13 mouse cellular contexts compared by ENCODE assay signal in the genomic region with DNA sequence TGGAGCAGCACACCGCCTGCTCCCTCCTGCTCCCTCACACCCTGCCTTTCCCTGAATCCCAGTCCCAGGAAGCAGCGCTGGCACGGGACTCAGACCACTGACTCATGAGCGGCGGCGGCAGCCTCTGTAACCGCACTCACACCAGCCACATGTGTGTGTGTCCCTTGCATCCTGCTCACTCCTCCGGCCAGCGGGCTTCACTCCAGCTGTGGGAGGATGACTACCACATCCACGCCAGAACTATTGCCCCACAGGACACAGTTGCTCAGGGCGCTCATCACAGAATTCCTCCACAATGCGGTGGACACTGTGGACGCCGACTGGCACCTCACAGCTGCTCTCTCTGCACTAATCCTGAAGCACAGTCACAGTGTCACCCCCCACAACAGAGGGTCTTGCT. TPM values are rescaled to one million over a fixed set of nuclear protein-coding genes. Genes with fewer than 3 reads are reported as not detected.
DNase-seq lines count a peak whose midpoint lies in the region; ATAC-seq and TF ChIP-seq lines count a peak whose summit lies in the region.
"Had no signal": no experiment of that assay in that cellular context is flagged by ENCODE, and none has a peak within 500 bp of the region (broad histone marks: within the 10 kb centered on the region; RNA-seq: fewer than 3 reads in every experiment).

No protein-coding gene starts in this region.

- no peak overlapping the region for H3K4me2 ChIP-seq in forebrain, embryonic 16.5 days (ENCODE audit: low read length)
- H3K4me2 ChIP-seq: forebrain, embryonic 12.5 days; neural tube, embryonic 13.5 days had no signal

- no peak overlapping the region for H3K4me3 ChIP-seq in forebrain, embryonic 10.5 days
- H3K4me3 ChIP-seq in forebrain, embryonic 16.5 days (replicated peaks; ENCODE audit: low read length): no peak overlapping the region
- H3K4me3 ChIP-seq in E14TG2a.4 (replicated peaks; ENCODE audit: low read length): peak overlapping the region; percentile 43; the same call in 1 of the 2 replicates
- H3K4me3 ChIP-seq: forebrain, embryonic 12.5 days; neural tube, embryonic 13.5 days had no signal

- WGBS in forebrain, embryonic 10.5 days: 82% methylated on average over 14 of the region's 14 CpGs
- WGBS in forebrain, embryonic 16.5 days: 79% methylated on average over 14 of the region's 14 CpGs

- no peak for DNase-seq in forebrain, embryonic 10.5 days (ENCODE audit: extremely low spot score, low spot score)
- DNase-seq in gastrocnemius, postnatal 10 days: peak; percentile 69
- DNase-seq in lung, postnatal 10 days: peak; percentile 79
- DNase-seq in retina, embryonic 14.5 days (ENCODE audit: low spot score): no peak
- no peak for DNase-seq in cerebellum, adult 11-12 months
- DNase-seq: kidney, adult 8-10 months; liver had no signal

- TF ChIP-seq CTCF in E14TG2a.4 (conservative IDR thresholded peaks at IDR 0.05; ENCODE audit: low read length): no peak

- H3K36me3 ChIP-seq in forebrain, embryonic 10.5 days (replicated peaks): no peaks in the 10 kb centered on the region
- H3K36me3 ChIP-seq in forebrain, embryonic 16.5 days (ENCODE audit: control insufficient read depth, insufficient read depth): no peaks in the 10 kb centered on the region
- H3K36me3 ChIP-seq in E14TG2a.4 (ENCODE audit: insufficient read depth, low read length): no peaks in the 10 kb centered on the region
- H3K36me3 ChIP-seq: forebrain, embryonic 12.5 days; neural tube, embryonic 13.5 days had no signal

- peaks cover 36% of the 10 kb centered on the region for H3K27me3 ChIP-seq in forebrain, embryonic 10.5 days (ENCODE audit: poor library complexity, severe bottlenecking)
- no peaks in the 10 kb centered on the region for H3K27me3 ChIP-seq in forebrain, embryonic 16.5 days (replicated peaks; ENCODE audit: control insufficient read depth, insufficient read depth, low read length)
- H3K27me3 ChIP-seq in E14TG2a.4 (ENCODE audit: insufficient read depth, low read length): peaks cover 50% of the 10 kb centered on the region
- H3K27me3 ChIP-seq: neural tube, embryonic 13.5 days had no signal

- no peak for ATAC-seq in forebrain, embryonic 16.5 days
- no peak for ATAC-seq in CD4-positive, CD25-positive, alpha-beta regulatory T cell, adult 4 months

- peaks cover 43% of the 10 kb centered on the region for H3K4me1 ChIP-seq in forebrain, embryonic 10.5 days
- H3K4me1 ChIP-seq in forebrain, embryonic 16.5 days (replicated peaks; ENCODE audit: control insufficient read depth, insufficient read depth, low read length): peaks cover 13% of the 10 kb centered on the region
- peaks cover 78% of the 10 kb centered on the region for H3K4me1 ChIP-seq in E14TG2a.4 (replicated peaks; ENCODE audit: low read depth, low read length)

- H3K9ac ChIP-seq in forebrain, embryonic 16.5 days (replicated peaks; ENCODE audit: low read depth, low read length): no peak overlapping the region
- H3K9ac ChIP-seq: forebrain, embryonic 12.5 days; neural tube, embryonic 13.5 days had no signal

- no peaks in the 10 kb centered on the region for H3K9me3 ChIP-seq in forebrain, embryonic 10.5 days
- H3K9me3 ChIP-seq in forebrain, embryonic 16.5 days (ENCODE audit: control insufficient read depth, low read length): no peaks in the 10 kb centered on the region
- no peaks in the 10 kb centered on the region for H3K9me3 ChIP-seq in E14TG2a.4 (ENCODE audit: low read length)
- H3K9me3 ChIP-seq: forebrain, embryonic 12.5 days; neural tube, embryonic 13.5 days had no signal

- H3K27ac ChIP-seq in forebrain, embryonic 10.5 days: peak overlapping the region; percentile 35; the same call in 1 of the 2 replicates
- no peak overlapping the region for H3K27ac ChIP-seq in forebrain, embryonic 16.5 days (ENCODE audit: low read length)
- H3K27ac ChIP-seq: forebrain, embryonic 12.5 days; neural tube, embryonic 13.5 days had no signal

RNA-seq across cellular contexts. Expression of gene Eps8l3, which starts 47.4 kb away (rescaled TPM):
- not detected in 2 replicates for polyA plus RNA-seq in forebrain, embryonic 10.5 days (2016; fragmentation: Nextera tagmentation; extraction: Ambion mirVana)
- not detected in 2 replicates for polyA plus RNA-seq in forebrain, embryonic 16.5 days (2015; fragmentation: Nextera tagmentation; extraction: Ambion mirVana)
- not detected for total RNA-seq in gastrocnemius, postnatal 10 days (2021)
- not detected for polyA plus RNA-seq in CD4-positive, CD25-positive, alpha-beta regulatory T cell, adult 4 months (2017; shearing (Covaris generic))
- total RNA-seq: layer of hippocampus, postnatal 10 days had no signal
- polyA plus RNA-seq: forebrain, embryonic 12.5 days; neural tube, embryonic 13.5 days had no signal

Comparison
In these comparisons a context has a peak if more than half of its experiments do, and no peak if none do; other contexts are left out.
1. DNase-seq: peak in gastrocnemius, postnatal 10 days (single experiment) and lung, postnatal 10 days (single experiment); none in forebrain, embryonic 10.5 days (single experiment), retina, embryonic 14.5 days (single experiment) and cerebellum, adult 11-12 months (single experiment).